In the genomic region with DNA sequence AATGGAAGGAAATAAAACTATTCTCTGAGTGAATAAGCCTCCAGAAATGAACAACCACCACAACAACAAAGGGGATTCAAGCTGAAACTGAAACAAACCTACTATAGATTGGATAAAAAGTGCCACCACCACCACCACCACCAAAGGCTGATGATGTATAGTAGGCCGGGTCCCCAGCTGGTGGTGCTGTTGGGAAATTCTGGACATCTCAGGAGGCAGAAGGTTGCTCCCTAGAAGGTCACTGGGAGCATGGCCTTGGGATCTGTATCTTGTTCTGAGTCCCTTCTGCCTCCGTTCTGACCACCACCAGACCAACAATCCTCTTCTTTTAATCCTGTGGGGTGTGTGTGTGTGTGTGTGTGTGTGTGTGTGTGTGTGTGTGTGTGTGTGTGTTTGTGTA, we compare ENCODE assay signal across 11 mouse cellular contexts. TPM values are rescaled to one million over a fixed set of nuclear protein-coding genes. Genes with fewer than 3 reads are reported as not detected.
DNase-seq lines count a peak whose midpoint lies in the region; ATAC-seq lines count a peak whose summit lies in the region.
"Had no signal": no experiment of that assay in that cellular context is flagged by ENCODE, and none has a peak within 500 bp of the region (broad histone marks: within the 10 kb centered on the region; RNA-seq: fewer than 3 reads in every experiment).

No protein-coding gene starts in this region.

- no peaks in the 10 kb centered on the region for H3K36me3 ChIP-seq in splenic B cell, adult 2 months (ENCODE audit: control insufficient read depth, insufficient read depth, low read length, poor library complexity, severe bottlenecking)
- no peaks in the 10 kb centered on the region for H3K36me3 ChIP-seq in midbrain, embryonic 16.5 days (ENCODE audit: control insufficient read depth, insufficient read depth, low read length)
- H3K36me3 ChIP-seq: limb, embryonic 12.5 days had no signal

- H3K9ac ChIP-seq in midbrain, embryonic 16.5 days (ENCODE audit: low read depth, low read length): no peak overlapping the region
- H3K9ac ChIP-seq: limb, embryonic 12.5 days had no signal

- no peak overlapping the region for H3K4me2 ChIP-seq in midbrain, embryonic 16.5 days (ENCODE audit: low read length)
- H3K4me2 ChIP-seq: limb, embryonic 12.5 days; midbrain, embryonic 11.5 days had no signal

- DNase-seq in heart, adult 18-20 months: peak; percentile 5 to 19
- no peak for DNase-seq in heart, postnatal 4 days
- DNase-seq in ovary, adult 18-20 months (ENCODE audit: low spot score): peak; percentile 23
- DNase-seq in ovary, postnatal 10 days (ENCODE audit: low spot score): no peak
- peak; percentile 33 for DNase-seq in embryo, embryonic 10.5 days (ENCODE audit: low spot score)
- peak; percentile 4 for DNase-seq in splenic B cell, adult 2 months (ENCODE audit: low read depth, low spot score)
- DNase-seq in cerebellum, postnatal 4 days (ENCODE audit: low spot score in 2 of 2): no peak
- DNase-seq: cerebellum, postnatal 10 days had no signal

- peaks cover 3% of the 10 kb centered on the region; the same call in 1 of the 2 replicates for H3K4me1 ChIP-seq in midbrain, embryonic 16.5 days (ENCODE audit: control insufficient read depth, insufficient read depth, low read length)
- H3K4me1 ChIP-seq: limb, embryonic 12.5 days had no signal

- WGBS in midbrain, embryonic 16.5 days: 65% methylated on average over 2 of the region's 2 CpGs

- no peak overlapping the region for H3K27ac ChIP-seq in midbrain, embryonic 16.5 days (ENCODE audit: low read length)
- H3K27ac ChIP-seq: limb, embryonic 12.5 days had no signal

- H3K9me3 ChIP-seq in midbrain, embryonic 16.5 days (replicated peaks; ENCODE audit: control insufficient read depth, low read length, poor library complexity, severe bottlenecking): no peaks in the 10 kb centered on the region
- H3K9me3 ChIP-seq: limb, embryonic 12.5 days had no signal

- H3K27me3 ChIP-seq in splenic B cell, adult 2 months (ENCODE audit: control insufficient read depth, insufficient read depth, low read length, poor library complexity, severe bottlenecking): no peaks in the 10 kb centered on the region
- H3K27me3 ChIP-seq in midbrain, embryonic 16.5 days (ENCODE audit: control insufficient read depth, insufficient read depth, low read depth, low read length): no peaks in the 10 kb centered on the region
- H3K27me3 ChIP-seq: limb, embryonic 12.5 days had no signal

- H3K4me3 ChIP-seq in midbrain, embryonic 16.5 days (ENCODE audit: low read depth, low read length): no peak overlapping the region
- H3K4me3 ChIP-seq: limb, embryonic 12.5 days had no signal

- ATAC-seq in midbrain, embryonic 16.5 days: no peak

RNA-seq across cellular contexts. Expression of gene Etv6, which starts 49.3 kb away (rescaled TPM):
- 10 to 100 TPM; 11.3 to 12.1 TPM for total RNA-seq in heart, adult 18-20 months (2021)
- 10 to 100 TPM; 28.9 to 32.0 TPM for total RNA-seq in heart, postnatal 4 days (2021)
- 3.4 and 3.9 TPM in 2 replicates for polyA plus RNA-seq in midbrain, embryonic 16.5 days (2015; fragmentation: Nextera tagmentation; extraction: Ambion mirVana)

Comparison
In these comparisons a context has a peak if more than half of its experiments do, and no peak if none do; other contexts are left out.
1. DNase-seq: peak in heart, adult 18-20 months (2 of 2), ovary, adult 18-20 months (single experiment), embryo, embryonic 10.5 days (single experiment) and splenic B cell, adult 2 months (single experiment); none in heart, postnatal 4 days (single experiment), ovary, postnatal 10 days (single experiment) and cerebellum, postnatal 4 days (0 of 2).